Mouse (Mus musculus): Measurements from ENCODE around the gene Otx1.

- TF ChIP-seq TAL1 (IDR thresholded peaks at IDR 0.05; ENCODE audit: low read length), result no peak
- no peak for TF ChIP-seq GATA1 (IDR thresholded peaks at IDR 0.05; ENCODE audit: low read length)
These were observed at the start of gene Otx1 for GRCm38 (mm10) chr11:22002783-22003340.

All from erythroblast, embryonic 14.5 days (primary cell).